Mouse (Mus musculus) midbrain, embryonic 15.5 days (tissue): ENCODE measurements around the gene Adamts18. TPM values are rescaled to one million over a fixed set of nuclear protein-coding genes. Genes with fewer than 3 reads are reported as not detected.

Experiments used
- ATAC-seq: fragments of 200-750 bp; cut with Nextera tagmentation; replicated peaks from 2 replicates; pipeline ENCODE4 v1.8.0; 2017; ENCODE audit warnings: moderate TSS enrichment
- H3K27ac ChIP-seq: fragments of 300-500 bp; sonication (generic); 2 replicates; pipeline ENCODE4 v1.5.1; 2015; ENCODE audit warnings: mild to moderate bottlenecking, inconsistent platforms
- H3K27me3 ChIP-seq: fragments of 300-500 bp; sonication (generic); replicated peaks from 2 replicates; pipeline ENCODE4 v1.6.1; 2015; ENCODE audit warnings: inconsistent platforms
- H3K36me3 ChIP-seq: fragments of 300-500 bp; sonication (generic); replicated peaks from 2 replicates; pipeline ENCODE4 v1.6.1; 2015; ENCODE audit warnings: inconsistent platforms
- H3K4me1 ChIP-seq: fragments of 300-500 bp; sonication (generic); 2 replicates; pipeline ENCODE4 v1.6.1; 2015; ENCODE audit warnings: inconsistent platforms
- H3K4me2 ChIP-seq: fragments of 300-500 bp; sonication (generic); 2 replicates; pipeline ENCODE4 v1.6.1; 2015; ENCODE audit warnings: inconsistent platforms, mild to moderate bottlenecking, moderate library complexity
- H3K4me3 ChIP-seq: fragments of 300-500 bp; sonication (generic); 2 replicates; pipeline ENCODE4 v1.5.1; 2015; ENCODE audit warnings: mild to moderate bottlenecking, inconsistent platforms
- H3K9ac ChIP-seq: fragments of 300-500 bp; sonication (generic); 2 replicates; pipeline ENCODE4 v1.6.1; 2015; ENCODE audit warnings: mild to moderate bottlenecking, inconsistent platforms
- H3K9me3 ChIP-seq: fragments of 300-500 bp; sonication (generic); 2 replicates; pipeline ENCODE4 v1.6.1; 2016; ENCODE audit warnings: inconsistent platforms
- WGBS: fragments of 180-500 bp; shearing (Covaris S2); methylation state at CpG from one replicate; pipeline ENCODE4 v1.1.7; 2015; ENCODE audit warnings: mixed read lengths; 5-methylcytosine and 5-hydroxymethylcytosine counted together
- polyA plus RNA-seq: library from polyadenylated mRNA; unstranded; fragments of >200 nt; fragmentation: Nextera tagmentation; extraction: Ambion mirVana; gene quantifications from 2 replicates; pipeline ENCODE4 v1.2.1, GENCODE M21; 2015

Gene Adamts18
- 3.2 and 3.4 TPM in 2 replicates for polyA plus RNA-seq

- H3K27ac ChIP-seq: peak within 1 kb of the TSS; percentile 83
- under 1% methylated on average over 32 of the region's 32 CpGs for WGBS
- peaks cover 9% of the 10 kb centered on the region for H3K27me3 ChIP-seq
- no peaks in the 10 kb centered on the region for H3K36me3 ChIP-seq
- peak within 1 kb of the TSS; percentile 98 for H3K4me2 ChIP-seq
- H3K9me3 ChIP-seq: no peaks in the 10 kb centered on the region
- ATAC-seq: peak; percentile 88
- peak within 1 kb of the TSS; percentile 70 for H3K9ac ChIP-seq
- H3K4me1 ChIP-seq: peaks cover 28% of the 10 kb centered on the region
- H3K4me3 ChIP-seq: peak within 1 kb of the TSS; percentile 64
Measured at GRCm38 (mm10) chr8:113848653-113849135, at the start of gene Adamts18. Gene Adamts18 (minus strand): TSS chr8:113848738.

- no peak overlapping the region for H3K4me3 ChIP-seq
- no peak for ATAC-seq
Measured at GRCm38 (mm10) chr8:113896446-113896845, 47.9 kb upstream of the Adamts18 start.

GRCm38 (mm10) chr8:113891376-113891775 is 42.8 kb upstream of the Adamts18 start:
- Histone ChIP-seq H3K4me3 (no peak overlapping the region), H3K4me1 (no peaks in the 10 kb centered on the region), H3K9ac (no peak overlapping the region), H3K4me2 (no peak overlapping the region), H3K27ac (no peak overlapping the region), H3K27me3 (no peaks in the 10 kb centered on the region), H3K36me3 (no peaks in the 10 kb centered on the region), H3K9me3 (no peaks in the 10 kb centered on the region)
- 54% methylated on average over 3 of the region's 3 CpGs for WGBS
- no peak for ATAC-seq

More at GRCm38 (mm10) chr8:113896446-113896845, 47.9 kb upstream of the Adamts18 start:
- WGBS: 88% methylated on average over 1 of the region's 1 CpGs
- Histone ChIP-seq H3K9me3 (no peaks in the 10 kb centered on the region), H3K9ac (no peak overlapping the region), H3K27ac (no peak overlapping the region), H3K36me3 (no peaks in the 10 kb centered on the region), H3K27me3 (no peaks in the 10 kb centered on the region), H3K4me1 (no peaks in the 10 kb centered on the region), H3K4me2 (no peak overlapping the region)

- H3K4me2 ChIP-seq: no peak overlapping the region
- ATAC-seq: no peak
- H3K27ac ChIP-seq: no peak overlapping the region
- no peaks in the 10 kb centered on the region for H3K27me3 ChIP-seq
- H3K36me3 ChIP-seq: no peaks in the 10 kb centered on the region
- no peak overlapping the region for H3K4me3 ChIP-seq
- H3K9ac ChIP-seq: no peak overlapping the region
- H3K4me1 ChIP-seq: no peaks in the 10 kb centered on the region
- WGBS: 95% methylated on average over 3 of the region's 3 CpGs
- no peaks in the 10 kb centered on the region for H3K9me3 ChIP-seq
Measured at GRCm38 (mm10) chr8:113886509-113886908, 38.0 kb upstream of the Adamts18 start.

GRCm38 (mm10) chr8:113885101-113885500 is 36.6 kb upstream of the Adamts18 start:
- Histone ChIP-seq H3K4me3 (no peak overlapping the region), H3K27ac (no peak overlapping the region), H3K9ac (no peak overlapping the region), H3K36me3 (no peaks in the 10 kb centered on the region), H3K27me3 (no peaks in the 10 kb centered on the region), H3K4me1 (no peaks in the 10 kb centered on the region), H3K9me3 (no peaks in the 10 kb centered on the region), H3K4me2 (no peak overlapping the region)
- WGBS: 75% methylated on average over 2 of the region's 2 CpGs
- no peak for ATAC-seq

GRCm38 (mm10) chr8:113883994-113884393 is 35.5 kb upstream of the Adamts18 start:
- H3K4me3 ChIP-seq: no peak overlapping the region
- no peak for ATAC-seq
- H3K4me2 ChIP-seq: no peak overlapping the region
- WGBS: 3% methylated on average over 7 of the region's 7 CpGs
- H3K27me3 ChIP-seq: no peaks in the 10 kb centered on the region
- H3K9ac ChIP-seq: no peak overlapping the region
- H3K27ac ChIP-seq: no peak overlapping the region
- no peaks in the 10 kb centered on the region for H3K36me3 ChIP-seq
- no peaks in the 10 kb centered on the region for H3K9me3 ChIP-seq
- H3K4me1 ChIP-seq: no peaks in the 10 kb centered on the region

GRCm38 (mm10) chr8:113882558-113882957 is 34.0 kb upstream of the Adamts18 start:
- H3K9ac ChIP-seq: no peak overlapping the region
- no peak overlapping the region for H3K4me2 ChIP-seq
- WGBS: 88% methylated on average over 2 of the region's 2 CpGs
- no peaks in the 10 kb centered on the region for H3K9me3 ChIP-seq
- no peaks in the 10 kb centered on the region for H3K36me3 ChIP-seq
- no peaks in the 10 kb centered on the region for H3K27me3 ChIP-seq
- H3K27ac ChIP-seq: no peak overlapping the region
- no peaks in the 10 kb centered on the region for H3K4me1 ChIP-seq
- no peak for ATAC-seq
- H3K4me3 ChIP-seq: no peak overlapping the region

GRCm38 (mm10) chr8:113878411-113879006 is 30.0 kb upstream of the Adamts18 start:
- Histone ChIP-seq H3K4me2 (no peak overlapping the region), H3K9ac (no peak overlapping the region), H3K9me3 (no peaks in the 10 kb centered on the region), H3K27ac (no peak overlapping the region), H3K27me3 (no peaks in the 10 kb centered on the region), H3K4me1 (no peaks in the 10 kb centered on the region), H3K36me3 (no peaks in the 10 kb centered on the region), H3K4me3 (no peak overlapping the region)
- 87% methylated on average over 3 of the region's 3 CpGs for WGBS
- ATAC-seq: no peak

GRCm38 (mm10) chr8:113873446-113874120 is 25.0 kb upstream of the Adamts18 start:
- H3K4me1 ChIP-seq: no peaks in the 10 kb centered on the region
- no peaks in the 10 kb centered on the region for H3K27me3 ChIP-seq
- H3K36me3 ChIP-seq: no peaks in the 10 kb centered on the region
- ATAC-seq: no peak
- 87% methylated on average over 12 of the region's 12 CpGs for WGBS
- H3K9me3 ChIP-seq: no peaks in the 10 kb centered on the region
- no peak overlapping the region for H3K4me2 ChIP-seq
- no peak overlapping the region for H3K9ac ChIP-seq
- no peak overlapping the region for H3K27ac ChIP-seq
- no peak overlapping the region for H3K4me3 ChIP-seq

GRCm38 (mm10) chr8:113872436-113872835 is 23.9 kb upstream of the Adamts18 start:
- H3K36me3 ChIP-seq: no peaks in the 10 kb centered on the region
- H3K4me3 ChIP-seq: no peak overlapping the region
- no peak overlapping the region for H3K27ac ChIP-seq
- WGBS: 90% methylated on average over 6 of the region's 6 CpGs
- no peaks in the 10 kb centered on the region for H3K4me1 ChIP-seq
- no peak overlapping the region for H3K9ac ChIP-seq
- no peak for ATAC-seq
- no peaks in the 10 kb centered on the region for H3K9me3 ChIP-seq
- H3K27me3 ChIP-seq: no peaks in the 10 kb centered on the region
- no peak overlapping the region for H3K4me2 ChIP-seq

- WGBS: 88% methylated on average over 4 of the region's 4 CpGs
- no peak overlapping the region for H3K4me3 ChIP-seq
- H3K9ac ChIP-seq: no peak overlapping the region
- no peaks in the 10 kb centered on the region for H3K9me3 ChIP-seq
- ATAC-seq: no peak
- H3K4me1 ChIP-seq: peaks cover 3% of the 10 kb centered on the region; the same call in 1 of the 2 replicates
- no peak overlapping the region for H3K27ac ChIP-seq
- H3K36me3 ChIP-seq: no peaks in the 10 kb centered on the region
- H3K27me3 ChIP-seq: no peaks in the 10 kb centered on the region
- H3K4me2 ChIP-seq: no peak overlapping the region
Measured at GRCm38 (mm10) chr8:113866530-113866929, 18.0 kb upstream of the Adamts18 start.

GRCm38 (mm10) chr8:113865326-113866093 is 17.0 kb upstream of the Adamts18 start:
- Histone ChIP-seq H3K36me3 (no peaks in the 10 kb centered on the region), H3K27me3 (no peaks in the 10 kb centered on the region), H3K9ac (no peak overlapping the region), H3K9me3 (no peaks in the 10 kb centered on the region), H3K4me1 (peaks cover 3% of the 10 kb centered on the region; the same call in 1 of the 2 replicates), H3K4me2 (no peak overlapping the region), H3K27ac (no peak overlapping the region), H3K4me3 (no peak overlapping the region)
- WGBS: 70% methylated on average over 13 of the region's 13 CpGs
- ATAC-seq: no peak
